Mouse (Mus musculus): ENCODE measurements around the gene Nkg7. TPM values are rescaled to one million over a fixed set of nuclear protein-coding genes. Genes with fewer than 3 reads are reported as not detected.

Nkg7 gene
- total RNA-seq, 2 experiments from 2014 or later, result not detected

- peak; percentile 50 for DNase-seq (ENCODE audit: low spot score)
Observed at GRCm38 (mm10) chr7:43447801-43448200, 10.9 kb downstream of the Nkg7 start.

GRCm38 (mm10) chr7:43448246-43448645, 11.4 kb downstream of the Nkg7 start:
- DNase-seq (ENCODE audit: low spot score), result no peak

- no peak for DNase-seq (ENCODE audit: low spot score)
Observed at GRCm38 (mm10) chr7:43449811-43450210, 12.9 kb downstream of the Nkg7 start.

GRCm38 (mm10) chr7:43451726-43452125, 14.9 kb downstream of the Nkg7 start:
- DNase-seq (ENCODE audit: low spot score), result no peak

GRCm38 (mm10) chr7:43452609-43453008, 15.7 kb downstream of the Nkg7 start:
- DNase-seq (ENCODE audit: low spot score), result no peak

- DNase-seq (ENCODE audit: low spot score), result no peak
Observed at GRCm38 (mm10) chr7:43453599-43454355, 16.9 kb downstream of the Nkg7 start.

- no peak for DNase-seq (ENCODE audit: low spot score)
Observed at GRCm38 (mm10) chr7:43454371-43454770, 17.5 kb downstream of the Nkg7 start.

- DNase-seq (ENCODE audit: low spot score), result no peak
Observed at GRCm38 (mm10) chr7:43462851-43463250, 26.0 kb downstream of the Nkg7 start, which contains the start of gene Vsig10l. Gene Vsig10l, plus strand, starts transcription at chr7:43463151.

- no peak for DNase-seq (ENCODE audit: low spot score)
Observed at GRCm38 (mm10) chr7:43463976-43464375, 27.1 kb downstream of the Nkg7 start.

- DNase-seq (ENCODE audit: low spot score), result no peak
Observed at GRCm38 (mm10) chr7:43464864-43465343, 28.0 kb downstream of the Nkg7 start.

- peak; percentile 88 for DNase-seq (ENCODE audit: low spot score)
Observed at GRCm38 (mm10) chr7:43465344-43466098, 28.6 kb downstream of the Nkg7 start.

GRCm38 (mm10) chr7:43466099-43466694, 29.3 kb downstream of the Nkg7 start:
- DNase-seq (ENCODE audit: low spot score), result peak; percentile 75

GRCm38 (mm10) chr7:43470373-43470772, 33.5 kb downstream of the Nkg7 start:
- no peak for DNase-seq (ENCODE audit: low spot score)

GRCm38 (mm10) chr7:43475706-43476105, 38.8 kb downstream of the Nkg7 start:
- DNase-seq (ENCODE audit: low spot score), result no peak

GRCm38 (mm10) chr7:43476376-43476775, 39.5 kb downstream of the Nkg7 start:
- DNase-seq (ENCODE audit: low spot score), result no peak

GRCm38 (mm10) chr7:43481191-43481590, 44.3 kb downstream of the Nkg7 start:
- DNase-seq (ENCODE audit: low spot score), result no peak

GRCm38 (mm10) chr7:43482090-43482716, 45.3 kb downstream of the Nkg7 start:
- DNase-seq (ENCODE audit: low spot score), result no peak

- no peak for DNase-seq (ENCODE audit: low spot score)
Observed at GRCm38 (mm10) chr7:43483236-43483635, 46.4 kb downstream of the Nkg7 start.

Measured in gastrocnemius, adult 18-20 months (tissue).